Mouse (Mus musculus) heart, adult 2 months (tissue): ENCODE measurements at regions not wholly inside any gene's neighbourhood (a gene's known extent, or its start where the extent isn't known, plus 50 kb on each side); places are given as distances from the start of the nearest gene placed in this dataset.
A peak's percentile ranks its signal among the peaks of the same experiment; 100 is the strongest.

ENCODE experiments used
- DNase-seq, 2 experiments: peaks; one replicate each; pipeline ENCODE4 v3.0.0; 2021
- H3K27ac ChIP-seq: fragments of 200-600 bp; 2 replicates; pipeline ENCODE4 v1.8.1; 2022
- H3K27me3 ChIP-seq: fragments of 200-500 bp; 2 replicates; pipeline ENCODE4 v1.6.1; 2012; ENCODE audit warnings: mild to moderate bottlenecking, low read length, inconsistent platforms, mixed read lengths; ENCODE audit not compliant: control insufficient read depth, insufficient read depth
- H3K36me3 ChIP-seq: fragments of 200-500 bp; 2 replicates; pipeline ENCODE4 v1.6.1; 2012; ENCODE audit warnings: low read length, inconsistent platforms; ENCODE audit not compliant: control insufficient read depth, insufficient read depth
- H3K4me1 ChIP-seq: fragments of 200-500 bp; 2 replicates; pipeline ENCODE4 v1.6.1; 2011; ENCODE audit warnings: low read length; ENCODE audit not compliant: control insufficient read depth, insufficient read depth
- H3K4me3 ChIP-seq: fragments of 200-600 bp; 2 replicates; pipeline ENCODE4 v1.8.1; 2022
- H3K79me2 ChIP-seq: fragments of 200-500 bp; replicated peaks from 2 replicates; pipeline ENCODE4 v1.6.1; 2012; ENCODE audit warnings: mild to moderate bottlenecking, inconsistent platforms, low read length, moderate library complexity, mixed read lengths; ENCODE audit not compliant: control insufficient read depth, insufficient read depth
- H3K9ac ChIP-seq: fragments of 200-500 bp; 2 replicates; pipeline ENCODE4 v1.6.1; 2012; ENCODE audit warnings: low read depth, mild to moderate bottlenecking, control low read depth, inconsistent platforms, low read length, mixed read lengths
- CTCF ChIP-seq: fragments of 200-600 bp; IDR thresholded peaks from 2 replicates; pipeline ENCODE4 v1.8.1; 2022; ENCODE audit warnings: antibody characterized with exemption, mild to moderate bottlenecking, moderate library complexity
- EP300 ChIP-seq: fragments of 200-500 bp; IDR thresholded peaks from 2 replicates; pipeline ENCODE4 v1.6.1; 2011; ENCODE audit warnings: low read depth, low read length, control low read depth; ENCODE audit not compliant: insufficient read depth
- POLR2A ChIP-seq: fragments of 200-500 bp; IDR thresholded peaks from 2 replicates; pipeline ENCODE4 v1.6.1; 2011; ENCODE audit warnings: mild to moderate bottlenecking, low read depth, low read length, control low read depth; ENCODE audit not compliant: insufficient read depth
- WGBS: fragments of 180-500 bp; shearing (Covaris S2); methylation state at CpG from one replicate; pipeline ENCODE4 v1.1.7; 2018; 5-methylcytosine and 5-hydroxymethylcytosine counted together
- intact Hi-C: fragments of 180-260 bp; cut with DNase I; formaldehyde crosslinking; loops from one replicate; pipeline ENCODE4 v1.15.1; 2025

- intact Hi-C loops: loop anchor here (5.0 to 10.0 kb wide), 2 partner anchors 171 to 709 kb away; no protein-coding TSS in a partner anchor
- 76% methylated on average over 5 of the region's 5 CpGs for WGBS
- TF ChIP-seq POLR2A (no peak), EP300 (no peak), CTCF (no peak)
- Histone ChIP-seq H3K27ac (no peak overlapping the region), H3K27me3 (peaks cover 1% of the 10 kb centered on the region; the same call in 1 of the 2 replicates), H3K4me3 (no peak overlapping the region), H3K79me2 (no peaks in the 10 kb centered on the region), H3K9ac (no peak overlapping the region), H3K4me1 (no peaks in the 10 kb centered on the region), H3K36me3 (no peaks in the 10 kb centered on the region)
- no peak for DNase-seq
Measured at GRCm38 (mm10) chr8:26273792-26274191, 154.5 kb downstream of the Gm45692 start.

DNA sequence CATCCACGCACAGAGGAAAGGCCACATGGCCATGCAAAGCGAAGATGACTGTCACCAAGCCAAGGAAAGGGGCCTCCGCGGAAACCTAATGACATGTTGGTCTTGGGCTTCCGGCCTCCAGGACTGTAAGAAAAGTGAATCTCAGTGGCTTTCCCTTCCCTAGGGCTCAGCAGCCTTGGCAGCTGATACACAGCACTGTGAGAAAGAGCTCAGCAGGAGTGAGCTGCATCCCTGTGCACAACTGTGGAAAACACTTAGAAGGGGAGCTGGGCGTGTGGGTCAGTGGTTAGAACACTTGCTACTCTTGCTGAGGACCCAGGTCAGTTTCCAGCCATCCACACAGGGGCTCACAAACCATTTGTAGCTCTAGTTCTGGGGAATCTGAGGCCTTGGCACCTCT, 155.1 kb downstream of the Gm45692 start:
- Histone ChIP-seq H3K27me3 (peaks cover 1% of the 10 kb centered on the region; the same call in 1 of the 2 replicates), H3K9ac (no peak overlapping the region), H3K79me2 (no peaks in the 10 kb centered on the region), H3K4me3 (no peak overlapping the region), H3K4me1 (no peaks in the 10 kb centered on the region), H3K36me3 (no peaks in the 10 kb centered on the region), H3K27ac (no peak overlapping the region)
- DNase-seq: no peak
- intact Hi-C loops: loop anchor here (5.0 to 10.0 kb wide), 2 partner anchors 170 to 708 kb away; no protein-coding TSS in a partner anchor
- WGBS: 92% methylated on average over 6 of the region's 6 CpGs
- no peak for TF ChIP-seq POLR2A
- no peak for TF ChIP-seq CTCF
- TF ChIP-seq EP300: no peak

GRCm38 (mm10) chr8:26282156-26282935, 163.0 kb downstream of the Gm45692 start:
- peak overlapping the region; percentile 23; the same call in 1 of the 2 replicates for H3K27ac ChIP-seq
- WGBS: 67% methylated on average over 11 of the region's 11 CpGs

DNA sequence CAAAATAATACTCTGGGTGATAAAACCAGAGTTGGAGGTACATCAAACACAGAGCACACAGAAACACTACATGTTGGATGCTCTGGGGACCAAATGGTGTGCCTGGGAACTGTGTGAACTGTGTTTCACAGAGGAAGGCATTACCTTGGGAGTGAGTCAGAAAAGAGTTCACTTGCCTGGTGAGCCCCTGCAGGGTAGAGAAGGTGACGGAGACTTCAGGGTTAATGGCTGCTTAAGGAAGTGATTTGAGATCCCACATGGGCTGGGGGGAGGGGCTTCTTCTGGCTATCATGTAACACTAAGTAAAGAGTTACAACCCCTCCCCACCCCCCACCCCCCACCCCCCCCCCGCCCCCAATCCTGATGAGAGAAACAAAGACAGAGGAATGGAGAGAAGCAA, 164.6 kb downstream of the Gm45692 start:
- Histone ChIP-seq H3K27ac (no peak overlapping the region), H3K4me1 (no peaks in the 10 kb centered on the region), H3K27me3 (no peaks in the 10 kb centered on the region), H3K79me2 (no peaks in the 10 kb centered on the region), H3K9ac (no peak overlapping the region), H3K4me3 (no peak overlapping the region), H3K36me3 (no peaks in the 10 kb centered on the region)
- intact Hi-C loops: no loop called here
- DNase-seq: no peak
- TF ChIP-seq POLR2A (no peak), EP300 (no peak), CTCF (no peak)
- WGBS: 76% methylated on average over 2 of the region's 2 CpGs

More at GRCm38 (mm10) chr8:26282156-26282935, 163.0 kb downstream of the Gm45692 start:
- Histone ChIP-seq H3K27me3 (no peaks in the 10 kb centered on the region), H3K9ac (no peak overlapping the region), H3K79me2 (no peaks in the 10 kb centered on the region), H3K4me1 (no peaks in the 10 kb centered on the region), H3K36me3 (no peaks in the 10 kb centered on the region), H3K4me3 (no peak overlapping the region)
- no peak for TF ChIP-seq CTCF
- TF ChIP-seq EP300: 0 out of 2 replicates have a peak, but pooled peaks have one; percentile 23
- intact Hi-C loops: no loop called here
- peak; percentile 46 to 62 for DNase-seq

DNA sequence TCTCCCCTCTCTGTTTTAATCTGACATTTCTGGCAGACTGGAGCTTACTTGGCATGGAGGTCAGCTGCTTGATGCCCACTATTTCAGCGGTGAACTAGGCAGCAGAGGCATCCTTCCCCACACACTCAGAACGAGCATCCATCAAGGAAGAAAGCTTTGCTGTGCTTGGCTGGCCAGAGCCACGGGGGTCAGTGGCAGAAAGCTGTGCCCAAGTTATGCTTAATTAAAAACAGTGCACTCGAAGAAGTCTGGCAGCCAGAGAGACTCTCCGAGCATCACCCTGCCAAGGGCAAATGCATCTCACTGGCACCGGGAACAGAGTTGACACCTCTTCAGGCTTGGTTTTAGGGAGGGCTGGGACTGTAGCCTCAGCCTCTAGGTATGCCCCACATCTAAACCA, 168.3 kb downstream of the Gm45692 start:
- Histone ChIP-seq H3K9ac (no peak overlapping the region), H3K4me1 (no peaks in the 10 kb centered on the region), H3K27ac (no peak overlapping the region), H3K27me3 (no peaks in the 10 kb centered on the region), H3K79me2 (no peaks in the 10 kb centered on the region), H3K4me3 (no peak overlapping the region), H3K36me3 (no peaks in the 10 kb centered on the region)
- no peak for DNase-seq
- TF ChIP-seq POLR2A (no peak), EP300 (no peak), CTCF (no peak)
- intact Hi-C loops: no loop called here
- 57% methylated on average over 6 of the region's 6 CpGs for WGBS

DNA sequence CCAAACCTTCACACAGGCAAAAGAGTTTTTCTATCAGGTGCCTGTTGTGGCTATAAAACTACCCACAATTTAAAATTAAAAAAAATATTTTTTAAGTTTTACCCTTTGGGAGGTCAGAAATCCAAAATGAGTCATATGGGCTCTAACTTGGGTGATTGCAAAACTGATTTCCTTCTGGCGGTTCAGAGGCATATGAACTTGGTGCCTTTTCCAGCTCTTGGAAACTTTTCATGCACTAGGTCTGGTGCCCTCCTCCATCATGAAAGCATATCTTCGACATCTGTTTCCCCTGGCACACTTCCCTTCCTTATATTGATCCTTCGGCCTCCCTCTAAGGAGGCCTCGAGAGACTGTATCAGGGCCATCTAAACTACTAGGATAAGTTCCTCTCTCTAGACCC, 168.8 kb downstream of the Gm45692 start:
- DNase-seq: no peak
- no peaks in the 10 kb centered on the region for H3K79me2 ChIP-seq
- no peak overlapping the region for H3K4me3 ChIP-seq
- no peak for TF ChIP-seq EP300
- no peak for TF ChIP-seq CTCF
- TF ChIP-seq POLR2A: no peak
- H3K9ac ChIP-seq: no peak overlapping the region
- H3K27ac ChIP-seq: no peak overlapping the region
- intact Hi-C loops: no loop called here
- WGBS: 63% methylated on average over 4 of the region's 4 CpGs
- H3K4me1 ChIP-seq: no peaks in the 10 kb centered on the region
- no peaks in the 10 kb centered on the region for H3K36me3 ChIP-seq
- H3K27me3 ChIP-seq: no peaks in the 10 kb centered on the region
